Mouse (Mus musculus) spleen, adult 2 months (tissue): Measurements from ENCODE around the gene Asb2.

Experiments
- CTCF ChIP-seq: fragments of 200-500 bp; IDR thresholded peaks from 2 replicates; pipeline ENCODE4 v1.5.1; 2011; ENCODE audit warnings: mild to moderate bottlenecking, inconsistent platforms; ENCODE audit not compliant: insufficient read depth, insufficient read length, insufficient replicate concordance; ENCODE audit errors: extremely low read depth
- POLR2A ChIP-seq: fragments of 200-500 bp; IDR thresholded peaks from 2 replicates; pipeline ENCODE4 v1.6.1; 2011; ENCODE audit warnings: low read depth, low read length, inconsistent platforms

- TF ChIP-seq CTCF (no peak), POLR2A (no peak)
These were observed 45.0 kb downstream of the Asb2 start, which contains the start of gene Fam181a for GRCm38 (mm10) chr12:103310744-103311267.
